Mouse (Mus musculus): ENCODE measurements around the gene Igsf10. TPM values are rescaled to one million over a fixed set of nuclear protein-coding genes. Genes with fewer than 3 reads are reported as not detected.
"Not testable (repeated sequence)": the region's sequence is repeated elsewhere in the genome, so short reads cannot be mapped to it uniquely, and the experiment has no call there.

Gene Igsf10
- 3.2 and 3.8 TPM in 2 replicates for polyA plus RNA-seq (2011; ENCODE audit: insufficient read depth, insufficient read length, low read depth, missing spikeins)

GRCm38 (mm10) chr3:59344065-59344905, at the start of gene Igsf10:
TSS of gene Igsf10 (minus strand) at chr3:59344394.
- Histone ChIP-seq H3K4me1 (ENCODE audit: control insufficient read depth, insufficient read depth, low read length) (no peaks in the 10 kb centered on the region), H3K36me3 (ENCODE audit: control insufficient read depth, insufficient read depth, low read length, poor library complexity, severe bottlenecking) (no peaks in the 10 kb centered on the region), H3K9ac (ENCODE audit: low read depth, poor library complexity, severe bottlenecking) (peak within 1 kb of the TSS; percentile 9; the same call in 1 of the 2 replicates), H3K9me3 (replicated peaks; ENCODE audit: control insufficient read depth, insufficient read depth, low read length, poor library complexity, severe bottlenecking) (no peaks in the 10 kb centered on the region), H3K27me3 (ENCODE audit: control insufficient read depth, insufficient read depth, low read length, poor library complexity, severe bottlenecking) (no peaks in the 10 kb centered on the region; the same call in 1 of the 2 replicates), H3K27ac (ENCODE audit: insufficient read depth, low read length) (no peak within 1 kb of the TSS), H3K4me3 (ENCODE audit: low read depth, low read length) (peak within 1 kb of the TSS; percentile 70)
- no peak for TF ChIP-seq CTCF (IDR thresholded peaks at IDR 0.05; ENCODE audit: low read depth, low read length)
- no peak for TF ChIP-seq POLR2A (IDR thresholded peaks at IDR 0.05; ENCODE audit: insufficient read depth, low read length)
- no peak for TF ChIP-seq EP300 (IDR thresholded peaks at IDR 0.05; ENCODE audit: insufficient read depth, low read depth, low read length)

- H3K27ac ChIP-seq (ENCODE audit: insufficient read depth, low read length), result no peak overlapping the region
- TF ChIP-seq POLR2A (IDR thresholded peaks at IDR 0.05; ENCODE audit: insufficient read depth, low read length) (no peak), CTCF (IDR thresholded peaks at IDR 0.05; ENCODE audit: low read depth, low read length) (no peak), EP300 (IDR thresholded peaks at IDR 0.05; ENCODE audit: insufficient read depth, low read depth, low read length) (no peak)
- no peaks in the 10 kb centered on the region for H3K4me1 ChIP-seq (ENCODE audit: control insufficient read depth, insufficient read depth, low read length)
- no peaks in the 10 kb centered on the region for H3K27me3 ChIP-seq (ENCODE audit: control insufficient read depth, insufficient read depth, low read length, poor library complexity, severe bottlenecking)
- no peak overlapping the region for H3K4me3 ChIP-seq (ENCODE audit: low read depth, low read length)
- H3K9me3 ChIP-seq (replicated peaks; ENCODE audit: control insufficient read depth, insufficient read depth, low read length, poor library complexity, severe bottlenecking), result no peaks in the 10 kb centered on the region
- no peaks in the 10 kb centered on the region for H3K36me3 ChIP-seq (ENCODE audit: control insufficient read depth, insufficient read depth, low read length, poor library complexity, severe bottlenecking)
- H3K9ac ChIP-seq (ENCODE audit: low read depth, poor library complexity, severe bottlenecking), result no peak overlapping the region
These were observed 41.4 kb upstream of the Igsf10 start for GRCm38 (mm10) chr3:59385553-59385952.

DNA sequence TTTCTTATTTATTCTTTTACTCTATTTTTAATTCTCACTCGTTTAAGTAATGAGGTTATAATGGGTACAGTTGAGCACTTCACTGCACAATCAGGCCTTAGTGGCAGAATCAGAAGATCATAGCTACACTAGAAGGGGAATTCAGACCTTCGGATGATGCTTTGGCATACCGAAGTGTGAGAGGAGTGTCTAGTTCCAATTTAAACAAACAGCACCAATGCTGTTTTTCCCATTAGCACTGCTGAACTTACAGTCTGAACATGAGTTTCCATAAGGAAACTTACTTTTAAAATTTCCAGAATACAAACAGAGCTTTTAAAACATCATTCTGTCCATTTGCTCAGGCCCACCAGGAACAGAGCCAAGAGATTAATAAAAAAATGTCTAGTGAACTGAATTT, 40.8 kb upstream of the Igsf10 start:
- Histone ChIP-seq H3K27me3 (ENCODE audit: control insufficient read depth, insufficient read depth, low read length, poor library complexity, severe bottlenecking) (no peaks in the 10 kb centered on the region), H3K27ac (ENCODE audit: insufficient read depth, low read length) (no peak overlapping the region), H3K36me3 (ENCODE audit: control insufficient read depth, insufficient read depth, low read length, poor library complexity, severe bottlenecking) (no peaks in the 10 kb centered on the region), H3K9me3 (replicated peaks; ENCODE audit: control insufficient read depth, insufficient read depth, low read length, poor library complexity, severe bottlenecking) (no peaks in the 10 kb centered on the region), H3K9ac (ENCODE audit: low read depth, poor library complexity, severe bottlenecking) (no peak overlapping the region), H3K4me3 (ENCODE audit: low read depth, low read length) (no peak overlapping the region), H3K4me1 (ENCODE audit: control insufficient read depth, insufficient read depth, low read length) (no peaks in the 10 kb centered on the region)
- TF ChIP-seq POLR2A (IDR thresholded peaks at IDR 0.05; ENCODE audit: insufficient read depth, low read length) (no peak), EP300 (IDR thresholded peaks at IDR 0.05; ENCODE audit: insufficient read depth, low read depth, low read length) (no peak), CTCF (IDR thresholded peaks at IDR 0.05; ENCODE audit: low read depth, low read length) (no peak)

- no peak for TF ChIP-seq POLR2A (IDR thresholded peaks at IDR 0.05; ENCODE audit: insufficient read depth, low read length)
- no peak for TF ChIP-seq CTCF (IDR thresholded peaks at IDR 0.05; ENCODE audit: low read depth, low read length)
- no peak for TF ChIP-seq EP300 (IDR thresholded peaks at IDR 0.05; ENCODE audit: insufficient read depth, low read depth, low read length)
- H3K9me3 ChIP-seq (replicated peaks; ENCODE audit: control insufficient read depth, insufficient read depth, low read length, poor library complexity, severe bottlenecking), result no peaks in the 10 kb centered on the region
- H3K4me3 ChIP-seq (ENCODE audit: low read depth, low read length), result no peak overlapping the region
- H3K36me3 ChIP-seq (ENCODE audit: control insufficient read depth, insufficient read depth, low read length, poor library complexity, severe bottlenecking), result no peaks in the 10 kb centered on the region
- H3K27me3 ChIP-seq (ENCODE audit: control insufficient read depth, insufficient read depth, low read length, poor library complexity, severe bottlenecking), result no peaks in the 10 kb centered on the region
- no peak overlapping the region for H3K27ac ChIP-seq (ENCODE audit: insufficient read depth, low read length)
- no peak overlapping the region for H3K9ac ChIP-seq (ENCODE audit: low read depth, poor library complexity, severe bottlenecking)
- H3K4me1 ChIP-seq (ENCODE audit: control insufficient read depth, insufficient read depth, low read length), result no peaks in the 10 kb centered on the region
These were observed 40.1 kb upstream of the Igsf10 start for GRCm38 (mm10) chr3:59384321-59384720.

DNA sequence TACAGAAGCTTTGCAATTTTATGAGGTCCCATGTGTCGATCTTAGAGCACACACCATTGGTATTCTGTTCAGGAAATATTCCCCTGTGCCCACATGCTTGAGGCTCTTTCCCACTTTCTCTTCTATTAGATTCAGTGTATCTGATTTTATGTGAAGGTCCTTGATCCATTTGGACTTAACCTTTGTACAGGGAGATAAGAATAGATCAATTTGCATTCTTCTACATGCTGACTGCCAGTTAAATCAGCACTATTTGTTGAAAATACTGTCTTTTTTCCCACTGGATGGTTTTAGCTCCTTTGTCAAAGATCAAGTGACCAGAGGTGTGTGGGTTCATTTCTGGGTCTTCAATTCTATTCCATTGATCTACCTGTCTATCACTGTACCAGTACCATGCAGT, 34.6 kb upstream of the Igsf10 start:
- not testable (repeated sequence) for H3K4me3 ChIP-seq (ENCODE audit: low read depth, low read length); H3K36me3 ChIP-seq (ENCODE audit: control insufficient read depth, insufficient read depth, low read length, poor library complexity, severe bottlenecking); H3K9me3 ChIP-seq (replicated peaks; ENCODE audit: control insufficient read depth, insufficient read depth, low read length, poor library complexity, severe bottlenecking); H3K4me1 ChIP-seq (ENCODE audit: control insufficient read depth, insufficient read depth, low read length); H3K27ac ChIP-seq (ENCODE audit: insufficient read depth, low read length); H3K9ac ChIP-seq (ENCODE audit: low read depth, poor library complexity, severe bottlenecking); H3K27me3 ChIP-seq (ENCODE audit: control insufficient read depth, insufficient read depth, low read length, poor library complexity, severe bottlenecking)

GRCm38 (mm10) chr3:59361895-59362294, 17.7 kb upstream of the Igsf10 start:
- H3K9ac ChIP-seq (ENCODE audit: low read depth, poor library complexity, severe bottlenecking), result no peak overlapping the region
- H3K27me3 ChIP-seq (ENCODE audit: control insufficient read depth, insufficient read depth, low read length, poor library complexity, severe bottlenecking), result no peaks in the 10 kb centered on the region
- no peaks in the 10 kb centered on the region for H3K4me1 ChIP-seq (ENCODE audit: control insufficient read depth, insufficient read depth, low read length)
- no peak overlapping the region for H3K27ac ChIP-seq (ENCODE audit: insufficient read depth, low read length)
- H3K9me3 ChIP-seq (replicated peaks; ENCODE audit: control insufficient read depth, insufficient read depth, low read length, poor library complexity, severe bottlenecking), result no peaks in the 10 kb centered on the region
- no peaks in the 10 kb centered on the region for H3K36me3 ChIP-seq (ENCODE audit: control insufficient read depth, insufficient read depth, low read length, poor library complexity, severe bottlenecking)
- no peak overlapping the region for H3K4me3 ChIP-seq (ENCODE audit: low read depth, low read length)
- no peak for TF ChIP-seq CTCF (IDR thresholded peaks at IDR 0.05; ENCODE audit: low read depth, low read length)
- no peak for TF ChIP-seq POLR2A (IDR thresholded peaks at IDR 0.05; ENCODE audit: insufficient read depth, low read length)
- TF ChIP-seq EP300 (IDR thresholded peaks at IDR 0.05; ENCODE audit: insufficient read depth, low read depth, low read length), result no peak
